Mouse (Mus musculus) liver, postnatal 0 days (tissue): ENCODE measurements at regions not wholly inside any gene's neighbourhood (a gene's known extent, or its start where the extent isn't known, plus 50 kb on each side); places are given as distances from the start of the nearest gene placed in this dataset.
"Not testable (repeated sequence)": the region's sequence is repeated elsewhere in the genome, so short reads cannot be mapped to it uniquely, and the experiment has no call there.

Source experiments
- ATAC-seq: fragments of 200-750 bp; cut with Nextera tagmentation; 2 replicates; pipeline ENCODE4 v1.8.0; 2017; ENCODE audit warnings: mild to moderate bottlenecking, moderate library complexity
- DNase-seq: peaks from one replicate; pipeline ENCODE4 v3.0.0-alpha.2; 2016
- H3K27ac ChIP-seq: fragments of 300-500 bp; sonication (generic); 2 replicates; pipeline ENCODE4 v1.5.1; 2014; ENCODE audit warnings: antibody characterized with exemption, moderate library complexity, mild to moderate bottlenecking, low read depth
- H3K27me3 ChIP-seq: fragments of 300-500 bp; sonication (generic); 2 replicates; pipeline ENCODE4 v1.6.1; 2014; ENCODE audit warnings: low read length, control low read depth, mixed read lengths; ENCODE audit not compliant: insufficient read depth
- H3K36me3 ChIP-seq: fragments of 300-500 bp; sonication (generic); replicated peaks from 2 replicates; pipeline ENCODE4 v1.6.1; 2014; ENCODE audit warnings: mild to moderate bottlenecking, control low read depth, low read length, moderate library complexity, mixed read lengths; ENCODE audit not compliant: insufficient read depth
- H3K4me1 ChIP-seq: fragments of 300-500 bp; sonication (generic); 2 replicates; pipeline ENCODE4 v1.6.1; 2014; ENCODE audit warnings: antibody characterized with exemption, mild to moderate bottlenecking, control low read depth; ENCODE audit not compliant: insufficient read depth
- H3K4me2 ChIP-seq: fragments of 300-500 bp; sonication (generic); 2 replicates; pipeline ENCODE4 v1.6.1; 2014; ENCODE audit warnings: low read depth, mild to moderate bottlenecking, low read length, moderate library complexity, mixed read lengths
- H3K4me3 ChIP-seq: fragments of 300-500 bp; sonication (generic); 2 replicates; pipeline ENCODE4 v1.5.1; 2014; ENCODE audit warnings: low read depth, low read length
- H3K9ac ChIP-seq: fragments of 300-500 bp; sonication (generic); replicated peaks from 2 replicates; pipeline ENCODE4 v1.6.1; 2014; ENCODE audit warnings: mild to moderate bottlenecking, moderate library complexity
- H3K9me3 ChIP-seq: fragments of 300-500 bp; sonication (generic); 2 replicates; pipeline ENCODE4 v1.6.1; 2016; ENCODE audit warnings: mild to moderate bottlenecking, control low read depth, low read length, mixed read lengths
- CTCF ChIP-seq: sonication (generic); IDR thresholded peaks from 2 replicates; pipeline ENCODE4 v1.5.1; 2016; ENCODE audit warnings: antibody characterized with exemption, low read depth
- EP300 ChIP-seq: IDR thresholded peaks from 2 replicates; pipeline ENCODE4 v1.6.1; 2016; ENCODE audit warnings: antibody characterized with exemption, low read depth, mild to moderate bottlenecking
- WGBS: fragments of 180-500 bp; shearing (Covaris S2); extraction: QIAGEN DNeasy Blood & Tissue Kit; methylation state at CpG from one replicate; pipeline ENCODE4 v1.1.7; 2014; ENCODE audit not compliant: insufficient replicate concordance; 5-methylcytosine and 5-hydroxymethylcytosine counted together

DNA sequence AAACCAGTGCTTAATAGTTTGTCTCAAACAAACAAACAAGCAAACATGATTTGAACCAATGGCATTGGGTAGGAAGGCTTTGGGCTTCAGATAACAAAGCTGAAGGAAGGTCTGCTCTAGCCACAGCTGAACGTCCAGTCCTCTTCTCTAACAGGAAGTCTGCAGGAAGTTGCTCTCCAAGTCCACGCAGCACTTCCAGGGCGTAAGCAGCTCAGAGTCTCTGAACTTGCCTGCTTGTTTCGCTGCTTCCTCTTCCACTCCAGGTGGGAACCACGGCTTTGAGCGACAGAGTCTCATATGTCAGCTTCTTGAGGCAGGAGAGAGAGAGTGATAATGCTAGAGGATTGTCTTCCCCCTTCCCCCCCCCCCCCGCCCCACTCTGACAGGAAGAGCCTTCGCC is 123.6 kb downstream of the Tnfrsf21 start:
- 32% methylated on average over 8 of the region's 8 CpGs for WGBS
- Histone ChIP-seq H3K9me3 (no peaks in the 10 kb centered on the region), H3K4me1 (peaks cover 11% of the 10 kb centered on the region; the same call in 1 of the 2 replicates), H3K9ac (no peak overlapping the region), H3K27ac (0 out of 2 replicates have a peak overlapping the region, but pooled peaks have one; percentile 18), H3K36me3 (no peaks in the 10 kb centered on the region), H3K4me2 (peak overlapping the region; percentile 47; the same call in 1 of the 2 replicates), H3K4me3 (no peak overlapping the region), H3K27me3 (no peaks in the 10 kb centered on the region)
- DNase-seq (no peak), ATAC-seq (no peak)
- TF ChIP-seq EP300 (no peak), CTCF (no peak)

DNA sequence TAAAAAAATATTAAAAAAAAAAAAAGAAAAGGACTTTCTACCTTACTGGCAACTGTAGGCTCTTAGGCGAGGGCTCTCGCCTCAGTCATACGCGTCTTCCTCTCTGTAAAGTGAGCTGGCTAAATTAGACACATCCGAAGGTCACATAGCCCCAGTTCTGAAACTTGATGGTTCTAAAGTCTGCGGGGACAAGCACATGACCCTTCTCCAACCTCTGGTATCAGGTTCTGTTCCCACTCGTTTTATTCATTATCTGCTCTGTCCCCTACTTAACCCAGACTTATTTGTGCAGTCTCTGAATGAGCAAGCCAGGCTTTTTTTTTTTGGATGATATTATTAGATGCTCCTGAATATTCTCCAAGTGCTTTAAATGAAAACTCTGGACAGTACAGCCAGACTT is 125.4 kb downstream of the Tnfrsf21 start:
- H3K27ac ChIP-seq: no peak overlapping the region
- H3K4me2 ChIP-seq: no peak overlapping the region
- H3K27me3 ChIP-seq: no peaks in the 10 kb centered on the region
- WGBS: 80% methylated on average over 7 of the region's 7 CpGs
- H3K36me3 ChIP-seq: no peaks in the 10 kb centered on the region
- no peak overlapping the region for H3K9ac ChIP-seq
- no peak for ATAC-seq
- no peak overlapping the region for H3K4me3 ChIP-seq
- no peaks in the 10 kb centered on the region for H3K9me3 ChIP-seq
- H3K4me1 ChIP-seq: peaks cover 14% of the 10 kb centered on the region
- no peak for TF ChIP-seq EP300
- TF ChIP-seq CTCF: no peak
- no peak for DNase-seq

DNA sequence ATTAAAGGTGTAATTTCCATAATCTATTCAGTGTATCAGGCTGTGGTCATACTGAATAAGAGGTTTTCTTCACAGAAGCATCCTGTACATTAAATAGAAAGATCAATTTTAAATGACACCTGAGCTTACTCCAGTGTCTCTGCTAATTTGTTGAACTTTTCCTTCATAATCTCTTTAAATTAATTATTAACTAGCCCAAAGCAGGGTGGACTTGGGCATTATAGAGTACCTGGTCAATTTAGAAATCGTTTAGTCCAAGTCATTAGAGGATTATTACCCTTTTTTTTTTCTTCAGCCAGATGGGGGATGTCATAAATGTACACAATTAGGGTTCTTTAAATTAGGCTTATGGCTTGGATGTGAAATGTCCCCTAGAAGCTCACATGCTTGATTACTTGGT is 124.4 kb upstream of the Adgrf1 start:
- Histone ChIP-seq H3K9me3 (no peaks in the 10 kb centered on the region), H3K9ac (no peak overlapping the region), H3K4me2 (no peak overlapping the region), H3K27me3 (no peaks in the 10 kb centered on the region), H3K36me3 (no peaks in the 10 kb centered on the region), H3K4me1 (peaks cover 6% of the 10 kb centered on the region), H3K4me3 (no peak overlapping the region), H3K27ac (no peak overlapping the region)
- DNase-seq (no peak), ATAC-seq (no peak)
- no peak for TF ChIP-seq CTCF
- TF ChIP-seq EP300: no peak
- 44% methylated on average over 1 of the region's 1 CpGs for WGBS

DNA sequence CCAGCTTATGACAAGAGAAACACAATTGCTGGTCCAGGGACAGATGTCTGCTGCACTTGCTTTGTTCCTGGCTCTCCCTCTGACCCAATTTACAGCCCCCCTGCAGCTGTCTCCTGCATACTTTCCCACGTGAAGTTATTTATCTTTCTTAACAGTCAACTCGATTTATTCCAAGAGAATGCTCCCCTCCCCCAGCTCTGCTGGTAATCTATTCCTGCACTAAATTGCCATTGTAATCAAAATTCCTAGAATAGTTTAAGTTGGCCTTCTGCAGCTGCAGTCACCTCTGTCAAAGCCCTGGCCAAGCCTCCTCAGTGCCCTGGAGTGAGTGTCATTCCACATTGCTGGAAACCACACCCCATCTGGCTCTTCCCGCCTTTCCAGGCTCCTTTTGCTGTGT is 122.2 kb upstream of the Adgrf1 start:
- no peaks in the 10 kb centered on the region for H3K27me3 ChIP-seq
- DNase-seq: no peak
- no peaks in the 10 kb centered on the region for H3K36me3 ChIP-seq
- peaks cover 6% of the 10 kb centered on the region for H3K4me1 ChIP-seq
- TF ChIP-seq EP300 (no peak), CTCF (no peak)
- WGBS: 33% methylated on average over 3 of the region's 3 CpGs
- H3K27ac ChIP-seq: no peak overlapping the region
- H3K4me3 ChIP-seq: no peak overlapping the region
- no peak for ATAC-seq
- no peak overlapping the region for H3K9ac ChIP-seq
- no peaks in the 10 kb centered on the region for H3K9me3 ChIP-seq
- no peak overlapping the region for H3K4me2 ChIP-seq

DNA sequence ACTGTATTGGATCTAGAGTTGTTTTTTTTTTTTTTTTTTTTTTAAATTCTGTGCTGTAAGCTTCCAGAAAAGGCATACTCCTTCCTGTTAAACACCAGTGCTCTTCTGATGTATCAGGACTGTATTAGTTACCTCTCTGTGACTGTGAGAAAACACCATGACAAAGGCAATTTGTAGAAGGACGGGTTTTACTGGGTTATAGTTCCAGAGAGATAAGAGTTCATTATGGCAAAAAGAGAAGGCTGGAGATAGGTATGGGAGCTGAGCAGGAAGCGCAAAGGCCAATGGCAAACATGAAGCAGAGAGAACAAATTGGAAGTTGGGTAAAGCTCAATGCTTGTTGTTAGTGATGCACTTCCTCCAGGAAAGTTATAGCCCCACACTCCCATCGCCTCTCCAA is 117.5 kb upstream of the Adgrf1 start:
- no peak overlapping the region for H3K4me2 ChIP-seq
- no peak for ATAC-seq

DNA sequence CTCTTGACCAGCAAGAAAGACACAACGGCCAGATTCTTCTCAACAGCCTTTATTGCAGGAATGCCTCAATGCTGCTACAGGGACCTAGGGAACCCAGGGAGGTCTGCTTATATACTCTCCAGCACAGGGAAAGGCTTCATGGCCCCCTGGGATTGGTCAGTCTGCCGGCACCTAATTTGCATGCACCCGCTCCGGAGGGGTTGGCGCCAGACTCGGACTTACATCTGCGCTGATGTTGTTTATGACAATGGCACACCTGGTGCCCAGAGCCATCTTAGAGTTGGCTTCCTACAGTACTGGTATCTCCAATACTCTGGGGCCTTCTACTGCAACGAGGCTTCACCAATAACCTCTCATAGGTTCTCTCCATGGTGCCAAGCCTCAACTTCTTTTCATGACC is 114.9 kb upstream of the Adgrf1 start:
- H3K4me2 ChIP-seq, H3K4me1 ChIP-seq, H3K9me3 ChIP-seq, H3K4me3 ChIP-seq, H3K27ac ChIP-seq, H3K9ac ChIP-seq, DNase-seq, ATAC-seq, H3K36me3 ChIP-seq, H3K27me3 ChIP-seq: not testable (repeated sequence)
- WGBS: 82% methylated on average over 8 of the region's 8 CpGs

More for the DNA sequence above, 117.5 kb upstream of the Adgrf1 start:
- Histone ChIP-seq H3K36me3 (no peaks in the 10 kb centered on the region), H3K4me1 (peaks cover 2% of the 10 kb centered on the region; the same call in 1 of the 2 replicates), H3K27me3 (no peaks in the 10 kb centered on the region), H3K4me3 (no peak overlapping the region), H3K27ac (no peak overlapping the region), H3K9ac (no peak overlapping the region), H3K9me3 (no peaks in the 10 kb centered on the region)
- no peak for TF ChIP-seq CTCF
- no peak for TF ChIP-seq EP300
- no peak for DNase-seq
- 77% methylated on average over 3 of the region's 3 CpGs for WGBS

DNA sequence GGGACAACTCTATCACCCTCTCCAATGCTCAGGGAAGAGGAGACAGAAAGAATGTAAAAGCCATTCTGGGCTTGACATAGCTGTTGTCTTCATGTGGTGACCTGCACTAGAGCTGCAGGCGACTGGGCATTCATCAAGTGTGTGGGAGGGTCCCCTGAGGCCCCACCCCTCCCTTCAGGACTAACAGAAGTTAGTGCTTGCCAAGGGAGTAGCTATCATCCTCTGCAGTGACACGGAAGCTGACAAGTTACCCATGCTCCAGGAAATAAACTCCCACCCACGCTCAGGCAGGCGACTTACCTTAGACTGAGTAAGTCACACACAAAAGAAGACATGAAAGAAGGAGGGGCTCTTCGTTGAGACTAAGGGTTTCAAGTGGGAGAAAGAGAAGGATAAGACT is 114.0 kb upstream of the Adgrf1 start:
- DNase-seq: no peak
- H3K4me3 ChIP-seq: no peak overlapping the region
- H3K36me3 ChIP-seq: no peaks in the 10 kb centered on the region
- H3K27ac ChIP-seq: no peak overlapping the region
- ATAC-seq: no peak
- H3K4me1 ChIP-seq: no peaks in the 10 kb centered on the region
- no peak overlapping the region for H3K4me2 ChIP-seq
- no peaks in the 10 kb centered on the region for H3K9me3 ChIP-seq
- 66% methylated on average over 5 of the region's 5 CpGs for WGBS
- H3K27me3 ChIP-seq: no peaks in the 10 kb centered on the region
- TF ChIP-seq EP300: no peak
- no peak for TF ChIP-seq CTCF
- no peak overlapping the region for H3K9ac ChIP-seq
